Mouse (Mus musculus) mature B cell (primary cell): ENCODE measurements around the gene Prss53.

ENCODE experiments used
- in situ Hi-C: fragments of 300-500 bp; cut with MboI; formaldehyde crosslinking; loops from 2 replicates; pipeline ENCODE4 v1.14.3; 2019

Prss53 gene

GRCm38 (mm10) chr7:127890798-127891197 is at the start of gene Prss53:
Gene Prss53 (minus strand): TSS chr7:127890970.
- in situ Hi-C loops, result no loop called here

GRCm38 (mm10) chr7:127936216-127936884 is 45.6 kb upstream of the Prss53 start:
- in situ Hi-C loops, result no loop called here

- in situ Hi-C loops, result no loop called here
Measured at GRCm38 (mm10) chr7:127935748-127936159, 45.0 kb upstream of the Prss53 start.

GRCm38 (mm10) chr7:127935028-127935722 is 44.4 kb upstream of the Prss53 start:
- in situ Hi-C loops, result no loop called here

GRCm38 (mm10) chr7:127934075-127934474 is 43.3 kb upstream of the Prss53 start:
- in situ Hi-C loops, result no loop called here

- in situ Hi-C loops, result no loop called here
Measured at GRCm38 (mm10) chr7:127932273-127933031, 41.7 kb upstream of the Prss53 start.

- in situ Hi-C loops, result no loop called here
Measured at GRCm38 (mm10) chr7:127931351-127932135, 40.8 kb upstream of the Prss53 start.

- in situ Hi-C loops, result no loop called here
Measured at GRCm38 (mm10) chr7:127930636-127931035, 39.9 kb upstream of the Prss53 start.

GRCm38 (mm10) chr7:127929923-127930322 is 39.2 kb upstream of the Prss53 start, which contains the start of gene Prss8:
Gene Prss8 (minus strand): TSS chr7:127930104.
- in situ Hi-C loops, result no loop called here

GRCm38 (mm10) chr7:127928596-127928995 is 37.8 kb upstream of the Prss53 start:
- in situ Hi-C loops, result no loop called here

- in situ Hi-C loops, result no loop called here
Measured at GRCm38 (mm10) chr7:127927726-127928125, 37.0 kb upstream of the Prss53 start.

GRCm38 (mm10) chr7:127926846-127927245 is 36.1 kb upstream of the Prss53 start:
- in situ Hi-C loops, result no loop called here

GRCm38 (mm10) chr7:127926066-127926465 is 35.3 kb upstream of the Prss53 start:
- in situ Hi-C loops, result no loop called here

- in situ Hi-C loops, result no loop called here
Measured at GRCm38 (mm10) chr7:127925252-127925651, 34.5 kb upstream of the Prss53 start.

GRCm38 (mm10) chr7:127923714-127924113 is 32.9 kb upstream of the Prss53 start:
- in situ Hi-C loops, result no loop called here

- in situ Hi-C loops, result no loop called here
Measured at GRCm38 (mm10) chr7:127922451-127923275, 31.9 kb upstream of the Prss53 start.

- in situ Hi-C loops, result no loop called here
Measured at GRCm38 (mm10) chr7:127921516-127921915, 30.7 kb upstream of the Prss53 start.

- in situ Hi-C loops, result no loop called here
Measured at GRCm38 (mm10) chr7:127919290-127919689, 28.5 kb upstream of the Prss53 start.

GRCm38 (mm10) chr7:127918203-127918602 is 27.4 kb upstream of the Prss53 start:
- in situ Hi-C loops, result no loop called here

- in situ Hi-C loops, result no loop called here
Measured at GRCm38 (mm10) chr7:127915293-127915692, 24.5 kb upstream of the Prss53 start.

- in situ Hi-C loops, result no loop called here
Measured at GRCm38 (mm10) chr7:127912938-127913337, 22.2 kb upstream of the Prss53 start.
